Mouse (Mus musculus) gastrocnemius, postnatal 25 days (tissue): ENCODE data around the gene 4933403O08Rik. TPM values are rescaled to one million over a fixed set of nuclear protein-coding genes. Genes with fewer than 3 reads are reported as not detected.

Experiments
- DNase-seq: peaks from one replicate; pipeline ENCODE4 v3.0.0; 2022
- long read RNA-seq, 2 experiments: library from polyadenylated mRNA; stranded (forward); transcript quantifications; one replicate each; pipeline ENCODE4 v2.0.0; 2021
- total RNA-seq, 2 experiments: library from RNA; stranded (reverse); gene quantifications; 1 replicate in 1 of 2; 2 replicates in 1 of 2; pipeline ENCODE4 v1.2.3; 2021

Gene 4933403O08Rik
- not detected for total RNA-seq
- long read RNA-seq, experiment 1 = 0 reads
- long read RNA-seq, experiment 2 = 0 reads

DNA sequence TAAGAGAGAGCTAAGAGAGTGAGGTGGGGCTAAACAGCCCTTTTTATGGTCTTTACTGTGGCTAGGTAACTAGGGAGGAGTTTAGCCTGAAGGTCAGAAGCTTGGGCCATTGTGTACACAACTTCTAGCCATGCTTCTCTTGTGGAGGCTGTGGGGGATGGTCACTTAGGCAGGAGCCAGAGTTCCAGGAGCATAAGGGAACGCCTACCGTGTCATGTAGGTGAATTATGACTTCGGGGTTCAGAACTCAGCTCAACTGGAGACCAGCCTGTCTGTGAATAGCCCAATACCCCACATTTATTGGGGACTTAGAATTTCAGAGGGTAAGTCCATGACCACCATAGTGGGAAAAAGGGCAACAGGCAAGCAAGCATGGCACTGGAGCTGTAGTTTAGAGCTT lies at the start of gene 4933403O08Rik:
TSS of gene 4933403O08Rik (plus strand) at position 301 of the 400 bp plus-strand sequence.
- DNase-seq = no peak

DNA sequence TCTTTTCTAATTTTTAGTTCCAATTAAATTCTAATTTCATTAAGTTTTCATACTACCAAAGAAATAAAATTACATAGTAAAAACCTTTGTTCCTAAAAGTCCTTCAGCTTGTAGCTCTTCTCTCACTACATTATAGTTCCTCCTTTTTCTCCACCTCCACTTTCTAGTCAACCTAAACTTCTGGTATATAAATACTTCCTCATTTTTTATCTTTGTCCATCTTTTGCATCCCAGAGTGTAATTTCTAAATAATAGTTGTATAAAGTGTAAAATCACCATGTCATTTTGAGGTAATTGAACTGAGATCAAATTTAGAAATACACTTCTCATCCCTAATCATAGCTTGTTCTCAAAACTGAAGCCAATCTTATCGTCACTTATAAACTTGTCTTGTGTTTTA lies 4.1 kb downstream of the 4933403O08Rik start:
- no peak for DNase-seq

DNA sequence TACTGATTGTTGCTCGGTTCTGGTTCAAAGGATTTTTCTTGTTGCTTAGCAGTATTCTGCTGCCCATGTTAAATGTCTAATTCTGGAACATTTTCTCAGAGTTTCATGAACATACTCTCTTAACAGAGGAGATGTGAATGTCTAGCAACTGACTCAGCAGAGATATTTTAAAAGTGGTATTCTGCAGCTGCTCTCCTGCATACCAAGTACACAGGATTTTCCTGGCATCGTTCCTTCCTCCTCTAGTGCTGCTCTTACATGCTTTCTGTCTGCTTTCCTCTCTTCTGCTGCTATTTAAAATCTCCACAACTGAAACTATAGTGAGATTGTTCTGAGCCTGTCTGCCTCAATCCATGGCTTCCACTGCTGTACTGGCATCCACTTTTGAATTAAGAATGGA lies 16.7 kb downstream of the 4933403O08Rik start:
- DNase-seq = no peak

DNA sequence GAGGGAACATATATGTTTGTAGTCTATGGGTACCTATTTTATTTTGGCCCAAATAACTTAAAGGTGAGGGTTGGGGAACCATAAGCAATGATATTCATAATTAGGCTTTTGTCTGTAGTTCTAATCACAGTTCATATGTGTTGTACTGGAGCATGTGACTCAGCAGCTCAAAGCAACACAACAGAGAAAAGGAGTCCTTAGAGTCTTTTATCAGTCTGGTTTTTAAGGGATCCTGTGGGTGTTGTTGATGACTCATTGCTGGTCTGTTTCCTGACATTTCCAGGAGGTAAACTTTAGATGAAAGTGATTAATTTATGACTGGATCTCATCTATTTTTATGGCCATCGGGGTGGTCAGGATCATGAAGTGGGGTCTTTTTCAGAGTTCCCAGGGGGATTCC lies 34.7 kb downstream of the 4933403O08Rik start:
- DNase-seq = no peak

Other genes with a start within 250 kb of the 4933403O08Rik start
- not detected for gene Tex16, start 228.0 kb upstream of the 4933403O08Rik start, total RNA-seq
- gene Apool, start 72.3 kb downstream of the 4933403O08Rik start, total RNA-seq = 10 to 100 TPM; 44.8 to 49.4 TPM
- not detected for gene Satl1, start 167.7 kb downstream of the 4933403O08Rik start, total RNA-seq